Mouse (Mus musculus) spleen, postnatal 36 days (tissue): ENCODE measurements around the gene Morc3.

Experiments
- DNase-seq, 2 experiments: peaks; one replicate each; pipeline ENCODE4 v3.0.0; 2022; ENCODE audit warnings: low spot score in 2 of 2, mixed read lengths in 1 of 2

The Morc3 gene

DNA sequence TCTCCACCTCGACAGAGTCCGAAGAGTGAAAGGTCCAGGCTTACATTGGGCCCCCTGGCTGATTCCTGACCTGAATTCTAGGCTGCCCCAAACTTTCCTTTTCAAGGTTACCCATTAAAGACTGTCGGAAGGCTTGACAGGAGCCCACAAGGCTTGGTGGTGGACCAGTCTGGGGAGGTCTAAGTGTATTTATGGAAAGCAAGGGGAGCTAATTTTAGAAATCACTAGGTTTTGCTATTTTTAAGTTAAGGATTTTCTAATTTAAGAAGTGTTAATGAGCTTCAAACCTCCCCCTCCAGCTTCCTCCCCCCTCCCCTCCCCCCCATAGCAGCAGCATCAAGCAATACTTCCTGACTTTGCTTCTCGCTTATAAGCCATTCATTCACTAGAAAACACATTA is 88.8 kb downstream of the Morc3 start:
- no peak for DNase-seq

DNA sequence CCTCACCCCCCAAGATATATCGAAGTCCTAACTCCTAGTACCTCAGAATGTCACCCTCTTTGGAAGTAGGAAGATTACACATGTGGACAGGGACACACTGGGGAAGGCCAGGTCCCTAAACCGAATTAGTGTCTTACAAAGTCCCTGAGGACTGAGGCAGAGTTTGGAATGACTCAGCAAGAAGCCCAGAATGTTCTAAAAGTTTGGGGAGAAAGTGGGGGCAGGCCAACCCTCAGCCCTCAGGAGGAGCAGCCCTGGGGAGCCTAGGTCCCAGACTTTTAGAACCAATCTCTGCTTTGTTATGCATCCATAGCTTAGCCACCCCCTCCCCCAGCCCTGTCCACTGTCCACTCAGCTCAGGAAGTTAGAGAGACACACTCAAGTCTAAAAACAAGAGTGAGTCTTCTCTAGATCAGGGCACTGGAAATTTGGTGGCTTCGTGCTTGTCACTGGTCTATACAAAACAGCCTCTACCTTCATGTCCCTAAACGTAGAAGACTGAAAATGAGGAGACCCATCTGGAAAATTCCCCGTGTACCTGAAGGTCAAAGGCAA is 91.0 kb downstream of the Morc3 start:
- DNase-seq, result no peak

DNA sequence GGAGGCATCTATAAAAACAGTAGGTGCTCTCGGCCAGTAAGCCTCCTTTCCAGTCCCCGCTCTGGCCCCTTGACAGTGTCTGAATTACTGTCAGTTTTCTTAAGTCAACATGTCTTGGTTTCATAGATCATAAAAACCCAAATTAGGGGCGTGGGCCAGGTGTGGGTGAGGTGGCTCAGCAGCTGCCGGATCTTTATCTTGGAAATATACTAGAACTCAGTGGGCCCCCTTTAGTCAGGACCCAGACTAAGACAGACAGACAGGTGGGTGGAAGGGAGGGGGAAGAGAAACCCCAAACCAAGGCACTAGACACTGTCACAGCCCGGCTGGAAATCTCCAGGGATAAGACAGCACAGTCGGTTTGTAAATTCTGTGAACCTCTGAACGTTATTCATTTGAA is 91.9 kb downstream of the Morc3 start:
- no peak for DNase-seq
